Mouse (Mus musculus) hematopoietic stem cell, adult 5-6 weeks (primary cell): Measurements from ENCODE around the gene Clnk. TPM values are rescaled to one million over a fixed set of nuclear protein-coding genes. Genes with fewer than 3 reads are reported as not detected.

Source experiments
- ATAC-seq, 2 experiments: fragments of 125-278 bp in 1 of 2; replicated peaks in 1 of 2; 2 replicates each; pipeline ENCODE4 v1.8.0; 2016 to 2017; ENCODE audit warnings: inconsistent platforms in 2 of 2, mild to moderate bottlenecking in 2 of 2, moderate number of reproducible peaks in 2 of 2, low read depth in 1 of 2, moderate TSS enrichment in 1 of 2; ENCODE audit not compliant: low FRiP score in 2 of 2, poor library complexity in 2 of 2, severe bottlenecking in 2 of 2, insufficient read depth in 1 of 2, low TSS enrichment in 1 of 2
- total RNA-seq: library from RNA; stranded (forward); fragments of 172-1452, 232-1000 nt; gene quantifications from 2 replicates; pipeline ENCODE4 v1.2.3, GENCODE M21; 2017

Clnk gene
- total RNA-seq, 1 experiment from 2014 or later: 12.5 TPM

- ATAC-seq: no peak
These were observed 87.8 kb downstream of the Clnk start for GRCm38 (mm10) chr5:38788820-38789219.

GRCm38 (mm10) chr5:38787851-38788520, 88.6 kb downstream of the Clnk start:
- no peak for ATAC-seq

GRCm38 (mm10) chr5:38786126-38786525, 90.5 kb downstream of the Clnk start:
- no peak for ATAC-seq

DNA sequence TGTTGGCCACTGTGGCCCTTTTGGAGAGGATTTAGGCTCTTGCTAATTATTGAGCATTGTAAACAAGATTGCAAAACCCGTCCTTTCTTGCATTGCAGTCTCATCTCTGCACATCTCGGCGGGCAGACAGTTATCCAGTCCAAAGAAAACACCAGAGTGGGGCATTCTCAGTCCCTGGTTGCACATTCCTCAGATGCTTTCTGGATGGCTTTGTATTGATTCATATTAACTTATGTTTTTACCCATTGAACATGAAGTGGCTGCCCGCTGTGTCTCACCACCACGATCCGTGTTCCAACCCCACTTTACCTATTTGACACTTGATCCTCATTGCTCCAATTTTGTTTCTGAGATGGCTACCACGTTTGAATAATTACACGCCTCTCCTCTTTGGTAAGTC, 90.9 kb downstream of the Clnk start:
- no peak for ATAC-seq

- peak in 1 of 2 experiments; percentile 49; a peak in 1 of 4 replicates for ATAC-seq
These were observed 94.8 kb downstream of the Clnk start for GRCm38 (mm10) chr5:38781813-38782212.

DNA sequence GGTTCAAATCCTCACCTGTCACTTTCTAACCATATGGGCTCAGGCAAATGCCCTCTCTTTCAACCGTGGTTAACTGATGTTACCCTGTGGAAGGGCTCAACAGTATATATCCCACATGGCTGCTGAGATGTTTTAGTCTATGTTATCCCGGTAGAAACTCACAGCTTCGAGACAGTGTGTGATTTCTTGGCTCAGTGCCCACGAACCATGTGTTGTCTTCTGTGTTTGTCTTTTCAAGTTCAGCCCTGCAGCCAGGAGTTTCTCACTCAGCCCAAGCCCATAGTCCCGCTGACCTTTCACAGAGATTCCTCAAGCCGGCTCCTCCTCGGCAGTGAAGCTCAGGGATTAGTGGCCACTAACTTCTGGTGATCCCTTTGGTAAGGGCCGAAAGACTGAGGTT, 96.0 kb downstream of the Clnk start:
- ATAC-seq: no peak

- no peak for ATAC-seq
These were observed 96.6 kb downstream of the Clnk start for GRCm38 (mm10) chr5:38780045-38780444.

GRCm38 (mm10) chr5:38775500-38775899, 101.1 kb downstream of the Clnk start:
- ATAC-seq: no peak

DNA sequence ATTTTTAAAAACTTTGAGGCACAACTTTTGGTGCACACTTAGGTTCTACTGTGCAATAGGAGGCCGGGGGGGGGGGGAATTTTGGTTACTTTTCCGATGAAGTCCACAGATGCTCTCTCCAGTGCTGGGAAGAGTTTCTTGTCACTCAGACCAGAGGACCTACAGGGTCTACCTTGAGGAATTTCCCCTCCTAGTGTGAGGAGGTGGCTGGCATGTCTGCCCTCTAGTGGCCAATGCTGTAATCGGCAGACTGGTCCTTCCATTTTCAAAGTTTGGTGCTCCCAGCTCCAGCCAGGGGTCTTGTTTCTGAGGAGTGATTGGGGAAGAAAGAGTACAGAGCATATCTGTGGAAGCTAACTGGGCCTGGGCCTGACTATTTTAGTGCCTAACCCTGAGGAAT, 121.7 kb downstream of the Clnk start:
- peak in 1 of 2 experiments; percentile 46; a peak in 1 of 4 replicates for ATAC-seq

DNA sequence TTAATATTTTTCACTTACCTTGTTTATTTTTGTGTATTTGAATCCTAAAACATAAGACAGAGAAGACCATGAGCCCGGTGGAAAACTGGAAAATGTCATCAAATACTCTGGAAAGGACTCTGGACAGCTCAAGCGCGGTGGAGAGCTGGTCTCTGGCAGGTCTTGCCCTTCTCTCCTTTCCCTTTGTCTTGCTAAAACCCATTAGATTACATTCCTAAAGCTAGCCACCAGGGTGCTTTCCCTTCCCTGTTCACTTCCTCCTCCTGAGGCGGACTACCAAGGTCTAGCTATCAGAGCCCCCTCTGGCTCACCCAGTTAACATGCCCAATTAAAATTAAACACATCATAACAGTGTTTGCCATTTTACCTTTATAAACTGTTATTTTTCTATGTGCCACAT, 123.9 kb downstream of the Clnk start:
- ATAC-seq: peak; percentile 2 to 27; a peak in 1 of 4 replicates

GRCm38 (mm10) chr5:38708940-38709581, 167.6 kb downstream of the Clnk start:
- no peak for ATAC-seq

- ATAC-seq: no peak
These were observed 169.1 kb downstream of the Clnk start for GRCm38 (mm10) chr5:38707364-38708075.

- ATAC-seq: no peak
These were observed 173.7 kb downstream of the Clnk start for GRCm38 (mm10) chr5:38702941-38703340.

DNA sequence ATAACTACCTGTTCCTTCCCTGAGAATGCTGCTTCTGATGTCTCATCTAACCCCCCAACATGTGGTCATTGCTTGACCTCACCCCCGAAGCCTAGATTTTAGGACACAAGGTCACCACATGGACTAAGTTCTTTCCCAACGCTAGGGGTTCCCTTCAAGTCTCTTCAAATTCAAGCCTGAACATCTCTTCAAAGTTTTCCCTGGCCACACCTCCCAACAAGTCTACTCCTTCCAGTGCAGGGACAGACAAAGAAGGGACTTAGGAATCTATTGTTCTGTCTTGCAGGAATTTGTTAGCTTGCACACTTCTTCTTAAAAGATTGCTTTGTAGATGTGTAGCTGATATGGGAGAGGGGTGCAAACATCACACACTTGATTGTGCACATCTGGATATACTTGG, 174.5 kb downstream of the Clnk start:
- ATAC-seq: no peak

- ATAC-seq: no peak
These were observed 178.1 kb downstream of the Clnk start for GRCm38 (mm10) chr5:38698466-38698865.

GRCm38 (mm10) chr5:38698046-38698445, 178.6 kb downstream of the Clnk start:
- ATAC-seq: no peak

- ATAC-seq: no peak
These were observed 179.8 kb downstream of the Clnk start for GRCm38 (mm10) chr5:38696616-38697375.

GRCm38 (mm10) chr5:38692859-38693258, 183.8 kb downstream of the Clnk start:
- no peak for ATAC-seq
